Mouse (Mus musculus) WW6 (cell line): ENCODE measurements at regions not wholly inside any gene's neighbourhood (a gene's known extent, or its start where the extent isn't known, plus 50 kb on each side); places are given as distances from the start of the nearest gene placed in this dataset.

ENCODE experiments used
- DNase-seq: peaks from one replicate; pipeline ENCODE4 v3.0.0-alpha.2; 2013; ENCODE audit warnings: low read depth, low spot score

DNA sequence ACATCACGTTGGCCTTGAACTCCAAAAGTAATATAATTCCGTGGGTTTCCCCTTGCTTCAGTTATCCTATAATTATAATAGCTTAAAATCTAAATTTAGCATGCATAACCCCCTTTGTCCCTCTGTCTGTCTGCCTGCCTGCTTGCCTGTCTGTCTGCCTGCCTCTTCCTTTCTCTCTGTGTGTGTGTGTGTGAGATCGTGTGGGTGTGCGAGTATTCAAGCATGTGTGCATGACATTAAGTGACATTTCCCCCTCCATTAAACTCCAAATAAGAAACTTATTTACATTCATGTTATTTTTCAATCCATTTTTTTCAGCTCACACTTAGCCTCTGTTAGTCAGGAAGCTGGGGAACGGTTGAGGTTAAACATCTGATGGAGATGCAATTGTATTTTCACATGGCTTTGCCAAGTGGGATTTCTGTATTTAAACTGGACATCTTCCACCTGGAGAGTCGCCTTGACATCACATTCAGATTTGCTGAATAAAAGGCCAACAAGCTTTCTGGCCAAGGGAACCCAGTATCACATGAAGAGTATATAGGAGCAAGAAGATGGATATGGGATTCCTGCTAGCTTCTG is 130.8 kb upstream of the Map3k1 start:
- no peak for DNase-seq

GRCm38 (mm10) chr13:111940275-111940674 is 131.5 kb upstream of the Map3k1 start:
- no peak for DNase-seq

DNA sequence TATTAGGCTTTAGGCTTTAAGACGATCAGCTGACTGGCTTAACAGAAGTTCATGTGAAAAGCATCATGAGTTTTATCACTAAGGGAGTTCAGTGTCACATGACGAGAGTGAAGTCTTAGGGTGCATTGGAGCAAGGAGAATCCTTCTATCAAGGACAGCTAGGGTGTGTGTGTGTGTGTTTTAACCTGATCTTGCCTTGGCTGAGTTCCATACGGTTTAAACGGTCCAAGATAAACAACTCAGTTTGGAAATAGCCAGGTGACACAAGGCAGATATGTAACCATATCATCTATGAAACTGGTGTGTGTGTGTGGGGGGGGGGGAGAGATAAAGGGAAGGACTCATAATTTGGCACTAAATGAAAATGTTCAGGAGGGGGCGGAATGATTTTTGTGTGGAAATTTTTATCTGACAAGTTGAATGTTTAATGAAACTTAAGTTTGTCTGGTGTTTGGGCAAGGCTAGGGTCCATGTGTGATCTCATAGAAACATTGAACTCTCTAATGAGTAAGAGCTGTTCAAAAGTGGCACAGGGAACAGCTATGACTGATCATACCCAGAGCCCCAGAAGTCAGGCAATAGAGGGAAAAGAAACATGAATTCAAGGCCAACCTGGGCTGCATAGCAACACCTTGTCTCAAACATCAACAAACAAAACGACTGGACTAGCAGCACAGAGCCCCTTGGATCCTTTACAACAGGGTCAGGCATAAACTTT is 132.2 kb upstream of the Map3k1 start:
- no peak for DNase-seq

DNA sequence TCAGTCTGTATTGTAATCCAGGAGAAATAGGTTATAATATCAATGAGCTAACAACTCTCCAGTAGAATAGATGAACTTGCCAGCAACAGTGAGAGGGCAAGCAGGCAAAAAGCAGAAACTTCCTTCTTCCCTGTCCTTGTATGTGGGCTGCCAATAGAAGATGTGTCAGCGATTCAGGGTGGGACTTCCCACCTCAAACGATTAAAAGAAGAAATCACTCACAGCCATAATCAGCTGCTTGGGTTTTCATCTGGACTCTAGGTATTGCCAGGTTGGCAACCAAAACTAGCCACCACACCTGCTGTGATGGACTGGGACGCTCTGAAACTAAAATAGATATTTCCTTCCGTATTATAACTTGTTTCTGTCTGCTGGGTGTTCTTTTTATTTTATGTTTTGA is 133.2 kb upstream of the Map3k1 start:
- no peak for DNase-seq

DNA sequence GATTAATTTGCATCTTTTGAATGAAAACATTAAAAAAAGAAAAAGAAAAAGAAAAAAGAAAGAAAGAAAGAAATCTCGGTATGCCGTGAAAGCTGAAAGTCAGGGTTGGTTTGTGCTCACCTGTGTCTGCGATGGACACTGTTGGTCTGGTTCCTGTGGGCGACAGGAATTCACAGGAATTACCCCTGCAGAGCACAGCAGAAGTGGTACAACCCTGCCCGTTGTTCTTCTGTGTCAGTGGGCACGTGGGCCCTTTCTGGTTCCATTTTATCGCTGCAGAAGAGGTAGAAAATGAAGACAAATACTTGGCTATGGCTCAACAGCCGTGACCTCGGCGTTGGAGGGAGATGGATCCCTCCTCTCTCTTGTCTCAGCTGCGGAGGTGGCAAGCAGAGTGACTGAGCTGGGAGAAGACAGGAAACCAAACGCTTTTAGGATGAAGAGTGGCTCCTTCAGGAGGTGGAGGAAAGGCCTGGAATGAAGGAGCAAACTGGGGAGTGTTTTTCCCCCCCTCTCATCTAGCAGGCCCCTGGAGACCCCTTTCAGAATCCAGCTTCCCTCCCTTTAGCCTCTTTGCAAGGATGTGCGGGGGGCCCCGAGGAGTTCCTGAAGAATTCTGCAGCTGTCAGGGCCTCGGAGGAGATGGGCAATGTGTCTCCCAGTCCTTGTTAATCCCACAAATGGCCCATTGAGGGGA is 134.7 kb upstream of the Map3k1 start:
- no peak for DNase-seq

DNA sequence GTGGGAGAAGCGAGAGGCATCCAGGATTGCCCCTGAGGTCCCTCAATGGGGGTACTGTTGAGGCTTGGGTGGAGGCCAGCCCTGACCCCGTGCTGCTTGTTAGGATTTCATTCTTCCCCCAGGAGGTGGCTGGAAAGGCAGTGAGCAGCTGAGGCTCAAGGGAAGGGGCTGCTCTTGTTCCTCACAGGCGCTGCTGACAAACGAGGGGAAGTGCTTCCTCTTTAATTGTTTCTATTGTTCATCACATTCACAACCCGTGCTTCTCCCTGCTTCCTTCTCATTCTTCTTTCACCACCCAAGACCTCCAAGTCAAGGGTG is 135.3 kb upstream of the Map3k1 start:
- no peak for DNase-seq

DNA sequence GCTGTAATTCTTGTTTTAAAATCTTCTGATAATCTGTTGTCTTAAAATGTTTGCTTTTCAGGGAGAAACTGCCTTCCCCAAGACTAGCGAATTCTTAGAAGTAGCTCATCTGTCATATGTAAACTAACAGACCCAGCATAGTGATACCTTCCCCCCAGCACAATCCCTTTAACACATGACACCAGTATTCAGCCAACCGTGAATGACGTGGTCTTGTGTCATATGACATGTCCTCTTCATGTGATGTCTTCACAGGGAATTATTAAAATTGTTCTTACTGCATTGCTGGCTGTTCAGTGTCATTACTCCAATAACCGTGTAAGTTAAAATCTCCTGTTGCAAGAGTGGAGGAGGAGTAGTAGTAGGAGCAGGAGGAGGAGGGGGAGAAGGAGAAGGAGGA is 137.5 kb upstream of the Map3k1 start:
- DNase-seq = no peak

GRCm38 (mm10) chr13:111946811-111947210 is 138.0 kb upstream of the Map3k1 start:
- DNase-seq = no peak

DNA sequence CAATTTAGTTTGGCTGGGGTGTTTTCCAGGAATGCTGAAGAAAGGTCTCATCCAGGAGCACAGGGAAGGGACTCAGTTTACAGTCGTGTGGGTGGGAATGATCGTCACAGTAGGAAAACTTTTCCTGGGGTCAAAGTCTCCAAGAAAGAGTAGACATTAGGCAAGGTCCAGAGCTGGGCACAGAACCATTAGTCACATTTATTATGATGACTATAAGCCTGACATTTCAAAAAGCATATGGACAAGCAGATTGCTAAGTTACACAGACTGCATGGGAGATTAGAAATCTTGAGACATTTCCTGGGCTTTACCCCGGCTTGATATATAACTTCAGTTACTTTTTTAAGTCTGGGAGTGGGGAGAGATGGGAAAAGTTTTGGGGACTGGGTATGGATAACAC is 139.6 kb upstream of the Map3k1 start:
- DNase-seq = no peak

GRCm38 (mm10) chr13:111950042-111950441 is 141.2 kb upstream of the Map3k1 start:
- DNase-seq = no peak

DNA sequence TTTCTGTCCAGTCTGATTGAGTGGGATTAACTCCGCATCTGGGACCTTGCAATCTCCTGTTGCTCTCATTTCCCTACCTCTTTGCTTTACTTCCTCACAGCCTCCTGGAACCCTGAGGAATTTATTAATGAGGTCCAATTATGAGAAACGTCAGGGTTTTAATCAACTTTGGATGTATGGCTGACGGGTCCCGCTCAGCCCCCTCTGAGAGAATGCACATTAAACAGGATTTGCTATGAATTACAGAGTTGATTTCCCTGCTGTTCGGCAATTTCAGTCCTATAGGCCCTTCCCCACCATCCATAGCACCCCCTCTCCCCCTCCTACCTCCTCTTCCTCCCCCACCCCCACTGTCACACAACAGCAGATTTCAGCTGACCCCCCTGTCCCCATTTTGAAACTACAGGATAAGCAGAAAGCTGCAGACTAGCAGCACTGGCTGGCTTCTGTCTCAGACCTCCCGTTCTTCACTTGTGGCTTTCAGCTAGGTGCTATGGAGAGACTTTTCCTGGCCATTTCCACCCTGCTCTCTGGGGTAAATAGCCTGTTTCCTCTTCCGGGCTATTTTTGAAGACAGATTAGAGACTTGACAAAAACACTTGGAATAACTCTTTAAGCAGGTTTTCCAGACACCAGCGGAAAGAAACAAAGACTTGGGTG is 145.2 kb upstream of the Map3k1 start:
- DNase-seq = no peak

DNA sequence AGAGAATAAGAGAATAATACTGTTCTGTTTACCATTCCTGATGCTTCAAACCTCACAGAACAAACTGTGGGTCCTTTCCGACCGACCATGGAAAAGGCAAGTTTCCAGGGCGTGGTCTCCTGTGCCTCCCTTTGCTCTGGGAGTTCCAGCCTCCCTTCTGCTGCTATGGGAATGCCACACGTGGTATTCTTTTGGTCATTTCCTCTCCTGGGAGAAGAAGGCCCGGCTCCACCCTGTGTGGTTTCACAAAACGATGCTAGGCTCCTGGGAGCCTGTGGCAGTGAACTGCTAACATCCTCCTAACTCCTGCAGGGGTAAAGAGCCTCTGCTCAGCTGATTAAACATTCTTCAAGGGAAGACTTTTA is 145.7 kb upstream of the Map3k1 start:
- no peak for DNase-seq

- DNase-seq = no peak
Measured at GRCm38 (mm10) chr13:111957118-111957517, 148.3 kb upstream of the Map3k1 start.

GRCm38 (mm10) chr13:111957674-111958273 is 149.0 kb upstream of the Map3k1 start:
- no peak for DNase-seq

GRCm38 (mm10) chr13:111958421-111958820 is 149.6 kb upstream of the Map3k1 start:
- no peak for DNase-seq

DNA sequence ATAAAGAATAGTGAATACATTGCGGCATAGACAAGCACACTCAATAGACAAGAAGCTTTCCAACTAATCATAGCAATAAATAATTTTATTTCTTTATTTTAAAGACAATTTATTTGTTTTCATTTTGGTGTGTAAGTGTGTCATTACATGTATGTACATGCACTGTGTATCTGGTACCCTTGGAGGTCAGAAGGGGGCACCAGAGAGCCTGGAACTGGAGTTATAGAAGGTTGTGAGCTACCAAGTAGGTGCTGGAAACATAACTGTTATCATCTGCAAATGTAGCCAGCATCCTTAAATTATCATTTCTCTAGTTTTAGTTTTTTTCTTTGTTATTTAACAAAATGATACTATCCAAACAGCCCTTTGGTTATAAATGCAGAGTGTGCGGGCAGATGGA is 151.2 kb upstream of the Map3k1 start:
- DNase-seq = no peak

- no peak for DNase-seq
Measured at GRCm38 (mm10) chr13:111961423-111961822, 152.6 kb upstream of the Map3k1 start.

DNA sequence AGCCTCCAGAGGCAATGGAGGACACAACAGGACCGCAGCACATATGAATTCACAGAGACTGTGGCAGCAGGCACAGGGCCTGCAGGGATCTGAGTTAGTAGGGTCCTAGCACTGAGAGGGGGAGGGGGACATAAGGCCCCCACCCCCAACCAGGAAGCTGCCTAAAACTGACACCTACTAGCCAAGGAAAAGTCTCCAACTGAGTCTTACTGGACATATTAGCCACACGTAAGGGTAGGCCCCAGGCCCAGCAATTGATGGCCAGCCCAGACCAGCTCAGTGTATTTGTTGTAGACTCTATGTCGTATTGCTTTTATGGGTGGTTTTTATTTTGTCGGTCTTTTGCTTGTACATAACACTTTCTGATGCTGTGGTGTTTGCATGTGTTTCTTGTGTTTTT is 153.4 kb upstream of the Map3k1 start:
- no peak for DNase-seq

- no peak for DNase-seq
Measured at GRCm38 (mm10) chr13:111966113-111966512, 157.3 kb upstream of the Map3k1 start.

GRCm38 (mm10) chr13:111966627-111967026 is 157.8 kb upstream of the Map3k1 start:
- DNase-seq = no peak

GRCm38 (mm10) chr13:111968197-111968596 is 159.4 kb upstream of the Map3k1 start:
- no peak for DNase-seq

GRCm38 (mm10) chr13:111974282-111974681 is 165.5 kb upstream of the Map3k1 start:
- no peak for DNase-seq
